Mouse (Mus musculus) embryonic fibroblast, embryonic 13.5 days (primary cell): Measurements from ENCODE around the gene Dhx35. TPM values are rescaled to one million over a fixed set of nuclear protein-coding genes. Genes with fewer than 3 reads are reported as not detected.

Experiments
- H3K27ac ChIP-seq: 2 replicates; pipeline ENCODE4 v1.5.1; 2012; ENCODE audit warnings: low read length, control low read depth, inconsistent platforms; ENCODE audit not compliant: insufficient read depth
- H3K4me1 ChIP-seq: 2 replicates; pipeline ENCODE4 v1.6.1; 2011; ENCODE audit warnings: low read length; ENCODE audit not compliant: control insufficient read depth, insufficient read depth
- H3K4me3 ChIP-seq: 2 replicates; pipeline ENCODE4 v1.5.1; 2011; ENCODE audit warnings: mild to moderate bottlenecking, control low read depth, low read length; ENCODE audit not compliant: insufficient read depth
- CTCF ChIP-seq: IDR thresholded peaks from 2 replicates; pipeline ENCODE4 v1.5.1; 2011; ENCODE audit warnings: mild to moderate bottlenecking, control low read depth, low read length, moderate library complexity, borderline replicate concordance; ENCODE audit not compliant: insufficient read depth
- POLR2A ChIP-seq: IDR thresholded peaks from 2 replicates; pipeline ENCODE4 v1.6.1; 2011; ENCODE audit warnings: low read depth, mild to moderate bottlenecking, control low read depth, low read length, moderate library complexity
- polyA plus RNA-seq: library from polyadenylated mRNA; stranded (reverse); fragments of >200 nt; gene quantifications from 2 replicates; pipeline ENCODE4 v1.2.4, GENCODE M21; 2011; ENCODE audit warnings: low read depth; ENCODE audit not compliant: missing spikeins, insufficient read length

Gene Dhx35
- polyA plus RNA-seq, 1 experiment = 21.6 TPM

- no peak overlapping the region for H3K4me3 ChIP-seq
- H3K27ac ChIP-seq = no peak overlapping the region
- TF ChIP-seq POLR2A (no peak), CTCF (no peak)
- no peaks in the 10 kb centered on the region for H3K4me1 ChIP-seq
Measured at GRCm38 (mm10) chr2:158833645-158834044, 39.0 kb downstream of the Dhx35 start.

GRCm38 (mm10) chr2:158843287-158843686 lies 48.7 kb downstream of the Dhx35 start:
- H3K4me1 ChIP-seq = peaks cover 2% of the 10 kb centered on the region; the same call in 1 of the 2 replicates
- no peak for TF ChIP-seq CTCF
- no peak for TF ChIP-seq POLR2A
- no peak overlapping the region for H3K4me3 ChIP-seq
- no peak overlapping the region for H3K27ac ChIP-seq

- no peak for TF ChIP-seq CTCF
- no peak for TF ChIP-seq POLR2A
- H3K4me1 ChIP-seq = peaks cover under 1% of the 10 kb centered on the region; the same call in 1 of the 2 replicates
Measured at GRCm38 (mm10) chr2:158845031-158845430, 50.4 kb downstream of the Dhx35 start.

GRCm38 (mm10) chr2:158846208-158846607 lies 51.6 kb downstream of the Dhx35 start:
- Histone ChIP-seq H3K4me3 (no peak overlapping the region), H3K27ac (no peak overlapping the region), H3K4me1 (no peaks in the 10 kb centered on the region)
- no peak for TF ChIP-seq POLR2A

More at GRCm38 (mm10) chr2:158845031-158845430, 50.4 kb downstream of the Dhx35 start:
- Histone ChIP-seq H3K4me3 (no peak overlapping the region), H3K27ac (no peak overlapping the region)

GRCm38 (mm10) chr2:158847991-158848390 lies 53.4 kb downstream of the Dhx35 start:
- no peak for TF ChIP-seq CTCF
- no peak for TF ChIP-seq POLR2A
- no peaks in the 10 kb centered on the region for H3K4me1 ChIP-seq
- no peak overlapping the region for H3K4me3 ChIP-seq
- H3K27ac ChIP-seq = no peak overlapping the region

- no peak overlapping the region for H3K27ac ChIP-seq
- TF ChIP-seq CTCF (no peak), POLR2A (no peak)
- H3K4me3 ChIP-seq = no peak overlapping the region
- no peaks in the 10 kb centered on the region for H3K4me1 ChIP-seq
Measured at GRCm38 (mm10) chr2:158849416-158849815, 54.8 kb downstream of the Dhx35 start.

GRCm38 (mm10) chr2:158852579-158852978 lies 58.0 kb downstream of the Dhx35 start:
- Histone ChIP-seq H3K27ac (no peak overlapping the region), H3K4me3 (no peak overlapping the region)
- no peak for TF ChIP-seq CTCF
- no peak for TF ChIP-seq POLR2A

GRCm38 (mm10) chr2:158856896-158857499 lies 62.4 kb downstream of the Dhx35 start:
- Histone ChIP-seq H3K27ac (no peak overlapping the region), H3K4me1 (no peaks in the 10 kb centered on the region), H3K4me3 (no peak overlapping the region)
- no peak for TF ChIP-seq POLR2A
- TF ChIP-seq CTCF = no peak

More at GRCm38 (mm10) chr2:158852579-158852978, 58.0 kb downstream of the Dhx35 start:
- no peaks in the 10 kb centered on the region for H3K4me1 ChIP-seq

GRCm38 (mm10) chr2:158857579-158857978 lies 63.0 kb downstream of the Dhx35 start:
- no peak overlapping the region for H3K27ac ChIP-seq
- H3K4me3 ChIP-seq = no peak overlapping the region
- H3K4me1 ChIP-seq = no peaks in the 10 kb centered on the region
- TF ChIP-seq CTCF (no peak), POLR2A (no peak)

- TF ChIP-seq POLR2A (no peak), CTCF (no peak)
- Histone ChIP-seq H3K4me1 (no peaks in the 10 kb centered on the region), H3K4me3 (no peak overlapping the region), H3K27ac (no peak overlapping the region)
Measured at GRCm38 (mm10) chr2:158861115-158861514, 66.5 kb downstream of the Dhx35 start.
